Comparison of ENCODE assay signal across 12 mouse cellular contexts in the genomic region with DNA sequence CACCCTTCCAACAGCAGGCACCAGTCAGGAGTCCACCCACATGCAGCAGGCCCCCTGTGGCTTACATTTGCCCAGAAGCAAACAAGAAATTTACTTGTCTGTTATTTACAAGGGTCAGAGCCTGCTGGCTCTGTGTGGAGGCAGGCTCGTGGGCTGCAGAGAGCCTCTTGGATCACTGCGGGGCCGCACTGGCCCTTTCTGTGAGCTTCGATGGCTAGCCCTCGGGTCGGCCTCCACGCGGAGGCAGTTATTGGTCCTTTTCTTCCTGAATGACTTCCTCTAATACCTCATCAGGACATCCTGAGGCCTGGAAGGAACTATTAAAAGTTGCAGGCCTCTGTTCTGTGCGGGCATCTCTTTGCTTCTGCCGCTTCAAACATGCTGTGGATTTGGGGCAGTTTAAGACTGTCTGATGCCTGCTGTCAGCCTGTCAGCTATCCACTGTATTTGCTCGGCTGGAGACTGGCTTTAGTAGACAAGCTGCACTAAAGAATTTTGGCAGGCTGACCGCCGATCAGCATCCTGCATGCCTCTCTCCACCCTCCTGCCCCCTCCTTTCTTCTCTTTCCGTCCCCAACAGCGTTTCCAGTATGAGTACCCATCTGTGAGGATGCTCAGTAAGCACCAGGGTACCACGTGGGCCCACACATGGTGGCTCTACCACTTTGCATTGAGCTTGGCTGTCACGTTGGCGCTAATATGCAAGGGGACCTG.
A peak's percentile ranks its signal among the peaks of the same experiment; 100 is the strongest.
DNase-seq lines count a peak whose midpoint lies in the region; ATAC-seq and TF ChIP-seq lines count a peak whose summit lies in the region.
"Had no signal": no experiment of that assay in that cellular context is flagged by ENCODE, and none has a peak within 500 bp of the region (broad histone marks: within the 10 kb centered on the region; RNA-seq: fewer than 3 reads in every experiment).

No protein-coding gene starts in this region.

- TF ChIP-seq CTCF in cerebellum, adult 2 months (IDR thresholded peaks at IDR 0.05; ENCODE audit: borderline replicate concordance, insufficient read depth, low read depth, low read length), result no peak
- TF ChIP-seq CTCF in liver, postnatal 0 days (IDR thresholded peaks at IDR 0.05; ENCODE audit: low read depth), result no peak

- H3K36me3 ChIP-seq in forebrain, embryonic 15.5 days, result no peaks in the 10 kb centered on the region
- H3K36me3 ChIP-seq in midbrain, embryonic 13.5 days, result peaks cover 7% of the 10 kb centered on the region; the same call in 1 of the 2 replicates
- H3K36me3 ChIP-seq in liver, postnatal 0 days (replicated peaks; ENCODE audit: insufficient read depth, low read length), result no peaks in the 10 kb centered on the region
- H3K36me3 ChIP-seq: limb, embryonic 15.5 days; stomach, embryonic 15.5 days had no signal

- peaks cover 13% of the 10 kb centered on the region for H3K4me1 ChIP-seq in cerebellum, adult 2 months (ENCODE audit: control insufficient read depth, insufficient read depth, low read length)
- H3K4me1 ChIP-seq in forebrain, embryonic 15.5 days, result peaks cover 35% of the 10 kb centered on the region
- peaks cover 61% of the 10 kb centered on the region for H3K4me1 ChIP-seq in midbrain, embryonic 13.5 days (replicated peaks)
- peaks cover 3% of the 10 kb centered on the region; the same call in 1 of the 2 replicates for H3K4me1 ChIP-seq in liver, postnatal 0 days (ENCODE audit: insufficient read depth)

- DNase-seq in layer of hippocampus, adult 18-20 months (ENCODE audit: low spot score in 2 of 2), result peak; percentile 31 to 50
- DNase-seq in layer of hippocampus, adult 8-10 months (ENCODE audit: low spot score in 2 of 2), result no peak
- peak; percentile 55 to 76 for DNase-seq in cerebellum, adult 2 months
- no peak for DNase-seq in liver, postnatal 0 days
- DNase-seq in right cerebral cortex, postnatal 36 days (ENCODE audit: low spot score in 2 of 2), result no peak
- no peak for DNase-seq in thymus, postnatal 36 days

- TF ChIP-seq EP300 in liver, postnatal 0 days (IDR thresholded peaks at IDR 0.05; ENCODE audit: low read depth), result no peak

- no peak overlapping the region for H3K9ac ChIP-seq in forebrain, embryonic 15.5 days (replicated peaks)
- H3K9ac ChIP-seq in midbrain, embryonic 13.5 days (replicated peaks), result peak overlapping the region; percentile 41; the same call in 1 of the 2 replicates
- H3K9ac ChIP-seq in liver, postnatal 0 days (replicated peaks), result no peak overlapping the region
- H3K9ac ChIP-seq: limb, embryonic 15.5 days; stomach, embryonic 15.5 days had no signal

- H3K4me3 ChIP-seq in cerebellum, adult 2 months (replicated peaks; ENCODE audit: insufficient read depth, low read depth, low read length), result no peak overlapping the region
- H3K4me3 ChIP-seq in forebrain, embryonic 15.5 days, result no peak overlapping the region
- H3K4me3 ChIP-seq in midbrain, embryonic 13.5 days (replicated peaks), result no peak overlapping the region
- H3K4me3 ChIP-seq in liver, postnatal 0 days (ENCODE audit: low read depth, low read length), result no peak overlapping the region
- H3K4me3 ChIP-seq: limb, embryonic 15.5 days; myocyte; stomach, embryonic 15.5 days had no signal

- H3K9me3 ChIP-seq in forebrain, embryonic 15.5 days, result no peaks in the 10 kb centered on the region
- H3K9me3 ChIP-seq in midbrain, embryonic 13.5 days, result no peaks in the 10 kb centered on the region
- H3K9me3 ChIP-seq in liver, postnatal 0 days (ENCODE audit: low read length), result no peaks in the 10 kb centered on the region
- H3K9me3 ChIP-seq: limb, embryonic 15.5 days; stomach, embryonic 15.5 days had no signal

- no peak for TF ChIP-seq POLR2A in cerebellum, adult 2 months (IDR thresholded peaks at IDR 0.05; ENCODE audit: borderline replicate concordance, insufficient read depth, low read length)

- H3K27me3 ChIP-seq in cerebellum, adult 2 months (ENCODE audit: control insufficient read depth, insufficient read depth, low read length), result no peaks in the 10 kb centered on the region
- H3K27me3 ChIP-seq in forebrain, embryonic 15.5 days, result no peaks in the 10 kb centered on the region
- H3K27me3 ChIP-seq in midbrain, embryonic 13.5 days, result no peaks in the 10 kb centered on the region
- no peaks in the 10 kb centered on the region for H3K27me3 ChIP-seq in liver, postnatal 0 days (ENCODE audit: insufficient read depth, low read length)
- H3K27me3 ChIP-seq: limb, embryonic 15.5 days; stomach, embryonic 15.5 days had no signal

- no peak overlapping the region for H3K4me2 ChIP-seq in forebrain, embryonic 15.5 days (replicated peaks)
- H3K4me2 ChIP-seq in midbrain, embryonic 13.5 days (replicated peaks), result no peak overlapping the region
- H3K4me2 ChIP-seq in liver, postnatal 0 days (ENCODE audit: low read depth, low read length), result no peak overlapping the region
- H3K4me2 ChIP-seq: limb, embryonic 15.5 days; stomach, embryonic 15.5 days had no signal

- peak; percentile 60; the same call in 1 of the 2 replicates for ATAC-seq in forebrain, embryonic 15.5 days (replicated peaks)
- peak; percentile 81 for ATAC-seq in midbrain, embryonic 13.5 days
- ATAC-seq in liver, postnatal 0 days, result no peak
- ATAC-seq: intestine, embryonic 16.5 days had no signal

- 20% methylated on average over 18 of the region's 18 CpGs for WGBS in cerebellum, adult 2 months
- WGBS in forebrain, embryonic 15.5 days, result 22% methylated on average over 18 of the region's 18 CpGs
- WGBS in midbrain, embryonic 13.5 days, result 20% methylated on average over 18 of the region's 18 CpGs
- 60% methylated on average over 18 of the region's 18 CpGs for WGBS in liver, postnatal 0 days (ENCODE audit: insufficient replicate concordance)

- H3K27ac ChIP-seq in cerebellum, adult 2 months (ENCODE audit: insufficient read depth, low read length), result no peak overlapping the region
- H3K27ac ChIP-seq in forebrain, embryonic 15.5 days (replicated peaks), result peak overlapping the region; percentile 4
- peak overlapping the region; percentile 83 for H3K27ac ChIP-seq in midbrain, embryonic 13.5 days
- H3K27ac ChIP-seq in liver, postnatal 0 days (ENCODE audit: low read depth), result no peak overlapping the region
- H3K27ac ChIP-seq: limb, embryonic 15.5 days; stomach, embryonic 15.5 days had no signal

Comparison
In these comparisons a context has a peak if more than half of its experiments do, and no peak if none do; other contexts are left out.
1. DNase-seq: peak in layer of hippocampus, adult 18-20 months (2 of 2) and cerebellum, adult 2 months (2 of 2); none in layer of hippocampus, adult 8-10 months (0 of 2), liver, postnatal 0 days (single experiment), right cerebral cortex, postnatal 36 days (0 of 2) and thymus, postnatal 36 days (0 of 2).
2. H3K27ac ChIP-seq: peak in forebrain, embryonic 15.5 days (single experiment) and midbrain, embryonic 13.5 days (single experiment); none in cerebellum, adult 2 months (single experiment) and liver, postnatal 0 days (single experiment).